Mouse (Mus musculus) 416B (cell line): Measurements from ENCODE around the gene Spink2.
"Not testable (repeated sequence)": the region's sequence is repeated elsewhere in the genome, so short reads cannot be mapped to it uniquely, and the experiment has no call there.

Experiments used
- DNase-seq: peaks from one replicate; pipeline ENCODE4 v3.0.0; 2011; ENCODE audit warnings: low read depth

Spink2 gene

GRCm38 (mm10) chr5:77211236-77211635 is at the start of gene Spink2:
Gene Spink2 (minus strand): TSS chr5:77211471.
- no peak for DNase-seq

- no peak for DNase-seq
Measured at GRCm38 (mm10) chr5:77260141-77260540, 48.9 kb upstream of the Spink2 start.

GRCm38 (mm10) chr5:77259315-77259714 is 48.0 kb upstream of the Spink2 start:
- no peak for DNase-seq

- no peak for DNase-seq
Measured at GRCm38 (mm10) chr5:77257603-77258002, 46.3 kb upstream of the Spink2 start.

- no peak for DNase-seq
Measured at GRCm38 (mm10) chr5:77254402-77254801, 43.1 kb upstream of the Spink2 start.

- DNase-seq: peak; percentile 54
Measured at GRCm38 (mm10) chr5:77253154-77253553, 41.9 kb upstream of the Spink2 start.

GRCm38 (mm10) chr5:77252115-77252827 is 41.0 kb upstream of the Spink2 start:
- DNase-seq: peak; percentile 91

- DNase-seq: peak; percentile 61
Measured at GRCm38 (mm10) chr5:77251656-77252055, 40.4 kb upstream of the Spink2 start.

GRCm38 (mm10) chr5:77250083-77250482 is 38.8 kb upstream of the Spink2 start:
- DNase-seq: no peak

GRCm38 (mm10) chr5:77245787-77246671 is 34.8 kb upstream of the Spink2 start:
- peak; percentile 47 for DNase-seq

GRCm38 (mm10) chr5:77245463-77245786 is 34.2 kb upstream of the Spink2 start:
- DNase-seq: no peak

- DNase-seq: no peak
Measured at GRCm38 (mm10) chr5:77244331-77244987, 33.2 kb upstream of the Spink2 start.

- peak; percentile 60 for DNase-seq
Measured at GRCm38 (mm10) chr5:77237104-77237503, 25.8 kb upstream of the Spink2 start.

GRCm38 (mm10) chr5:77234921-77235320 is 23.6 kb upstream of the Spink2 start:
- DNase-seq: no peak

GRCm38 (mm10) chr5:77231863-77232262 is 20.6 kb upstream of the Spink2 start:
- not testable (repeated sequence) for DNase-seq

- DNase-seq: peak; percentile 79
Measured at GRCm38 (mm10) chr5:77228986-77229385, 17.7 kb upstream of the Spink2 start.

- peak; percentile 81 for DNase-seq
Measured at GRCm38 (mm10) chr5:77223043-77223975, 12.0 kb upstream of the Spink2 start.

GRCm38 (mm10) chr5:77217724-77218123 is 6.5 kb upstream of the Spink2 start:
- peak; percentile 77 for DNase-seq

- DNase-seq: peak; percentile 90
Measured at GRCm38 (mm10) chr5:77217211-77217610, 5.9 kb upstream of the Spink2 start.

- DNase-seq: no peak
Measured at GRCm38 (mm10) chr5:77206134-77206533, 5.1 kb downstream of the Spink2 start.

GRCm38 (mm10) chr5:77202238-77202637 is 9.0 kb downstream of the Spink2 start:
- DNase-seq: no peak

- DNase-seq: peak; percentile 38
Measured at GRCm38 (mm10) chr5:77200695-77201094, 10.6 kb downstream of the Spink2 start.
